Mouse (Mus musculus) 3T3-L1 (cell line): Measurements from ENCODE around the gene Thrap3.
"Not testable (repeated sequence)": the region's sequence is repeated elsewhere in the genome, so short reads cannot be mapped to it uniquely, and the experiment has no call there.

Experiments used
- DNase-seq: peaks from one replicate; pipeline ENCODE4 v3.0.0-alpha.2; 2015; ENCODE audit warnings: low read depth, low spot score

Thrap3 gene

DNA sequence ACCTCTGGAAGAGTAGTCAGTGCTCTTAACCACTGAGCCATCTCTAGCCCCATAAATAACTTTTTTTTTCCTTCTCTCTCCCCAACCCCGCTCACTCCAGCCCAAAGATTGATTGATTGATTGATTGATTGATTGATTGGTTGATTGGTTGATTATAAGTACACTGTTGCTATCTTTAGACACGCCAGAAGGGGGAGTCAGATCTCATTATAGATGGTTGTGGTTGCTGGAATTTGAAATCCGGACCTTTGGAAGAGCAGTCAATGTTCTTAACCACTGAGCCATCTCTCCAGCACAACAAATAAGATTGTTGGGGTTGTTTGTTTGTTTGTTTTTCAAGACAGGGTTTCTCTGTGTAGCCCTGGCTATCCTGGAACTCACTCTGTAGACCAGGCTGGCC lies 17.0 kb upstream of the Thrap3 start:
- not testable (repeated sequence) for DNase-seq

DNA sequence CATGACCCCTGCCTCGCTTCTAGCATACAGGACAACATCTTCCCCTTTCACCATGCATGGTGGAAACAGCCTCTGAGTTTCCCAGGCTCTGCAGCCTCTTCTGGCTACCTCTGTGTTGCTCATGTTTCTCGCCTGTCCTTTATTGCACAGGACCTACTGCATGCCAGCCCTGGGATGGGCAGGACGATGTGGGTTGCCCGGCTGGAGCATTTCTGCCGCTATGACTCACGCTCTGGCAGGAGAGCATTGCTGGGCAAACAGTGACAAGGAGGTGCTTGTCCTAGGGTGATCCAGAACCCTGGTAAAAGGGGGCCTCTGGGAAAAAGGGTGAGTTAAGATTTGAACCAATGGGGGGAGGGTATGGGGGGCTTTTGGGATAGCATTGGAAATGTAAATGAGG lies 15.2 kb upstream of the Thrap3 start:
- DNase-seq = peak; percentile 75

DNA sequence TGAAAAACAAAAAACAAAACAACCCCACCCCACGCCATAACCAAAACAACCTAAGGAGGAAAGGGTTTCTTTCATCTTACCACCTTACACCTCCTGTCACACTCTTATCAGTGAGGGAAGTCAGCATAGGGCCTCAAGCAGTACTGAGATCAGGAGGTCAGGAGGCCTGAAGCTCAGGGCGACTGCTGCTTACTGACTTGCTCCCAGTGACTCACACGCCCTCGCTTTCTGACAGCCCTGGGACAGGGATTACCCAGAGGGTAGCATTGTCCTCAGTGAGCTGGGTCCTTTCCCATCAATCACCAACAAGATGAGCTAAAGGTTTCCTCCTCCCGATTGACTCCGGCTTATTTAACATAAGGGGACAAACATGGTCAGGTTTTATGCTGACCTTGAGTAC lies 4.5 kb upstream of the Thrap3 start:
- DNase-seq = no peak

DNA sequence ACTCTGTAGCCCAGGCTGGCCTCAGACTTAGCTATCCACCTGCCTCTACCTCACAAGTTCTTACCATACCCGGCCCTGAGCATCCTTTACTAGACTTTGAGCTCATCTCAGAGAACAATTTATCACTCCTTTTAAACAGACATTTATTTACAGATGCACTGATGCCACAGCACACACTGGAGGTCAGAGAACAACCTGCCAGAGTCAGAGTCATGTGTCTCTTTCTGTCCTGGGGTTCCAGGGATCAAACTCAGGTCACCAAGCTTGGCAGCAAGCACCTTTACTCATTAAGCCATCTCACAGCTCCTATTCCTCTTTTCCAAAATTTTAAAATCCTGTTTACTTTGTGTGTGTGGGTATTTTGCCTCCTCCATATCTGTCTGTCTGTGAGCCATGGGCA lies 2.8 kb upstream of the Thrap3 start:
- no peak for DNase-seq

DNA sequence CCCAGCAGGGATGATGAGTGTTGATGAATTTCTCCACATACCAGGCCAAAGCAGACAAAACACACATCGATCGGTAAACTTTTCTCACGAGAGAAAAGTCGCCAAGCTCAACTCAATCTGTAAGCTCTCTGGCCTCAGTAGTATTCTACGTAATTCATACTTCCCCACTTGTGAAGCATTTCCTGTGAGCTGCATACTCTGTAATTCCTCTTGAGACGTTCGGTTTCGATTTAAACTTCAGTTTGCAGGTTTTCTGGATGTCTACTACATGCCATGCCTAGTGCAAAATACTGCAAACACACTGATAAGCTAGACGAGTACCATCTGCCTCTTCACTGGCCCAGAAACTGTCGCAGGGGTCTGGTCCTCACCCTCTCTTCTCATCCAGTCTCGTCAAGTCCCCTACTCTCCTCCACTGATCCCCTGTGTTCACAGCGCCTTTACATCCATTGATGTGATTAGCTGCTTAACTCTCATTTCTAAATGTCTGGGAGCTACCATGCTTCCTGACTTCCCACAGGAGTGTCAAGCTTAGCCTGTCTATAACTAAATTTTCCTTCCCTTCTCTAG lies 2.2 kb upstream of the Thrap3 start:
- no peak for DNase-seq

DNA sequence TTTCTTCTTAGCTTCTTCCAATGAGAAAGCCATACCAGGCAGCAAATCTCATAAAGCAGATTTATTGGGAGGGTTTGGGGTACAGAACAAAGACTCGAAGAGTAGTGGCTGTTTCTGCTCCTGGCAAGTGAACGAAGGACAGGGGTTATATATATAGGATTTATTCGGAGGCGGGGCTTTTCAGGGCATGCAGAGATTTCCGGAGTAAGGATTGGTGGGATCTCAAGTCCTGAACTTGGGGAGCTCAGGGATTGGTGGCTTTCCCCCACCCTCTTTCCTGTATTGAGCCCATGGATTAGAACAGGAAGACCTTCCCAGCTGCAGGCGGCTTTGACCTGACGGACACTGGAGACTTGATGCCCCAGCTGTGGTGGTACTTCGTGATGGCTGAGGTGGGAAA lies 1.5 kb upstream of the Thrap3 start:
- DNase-seq = no peak

DNA sequence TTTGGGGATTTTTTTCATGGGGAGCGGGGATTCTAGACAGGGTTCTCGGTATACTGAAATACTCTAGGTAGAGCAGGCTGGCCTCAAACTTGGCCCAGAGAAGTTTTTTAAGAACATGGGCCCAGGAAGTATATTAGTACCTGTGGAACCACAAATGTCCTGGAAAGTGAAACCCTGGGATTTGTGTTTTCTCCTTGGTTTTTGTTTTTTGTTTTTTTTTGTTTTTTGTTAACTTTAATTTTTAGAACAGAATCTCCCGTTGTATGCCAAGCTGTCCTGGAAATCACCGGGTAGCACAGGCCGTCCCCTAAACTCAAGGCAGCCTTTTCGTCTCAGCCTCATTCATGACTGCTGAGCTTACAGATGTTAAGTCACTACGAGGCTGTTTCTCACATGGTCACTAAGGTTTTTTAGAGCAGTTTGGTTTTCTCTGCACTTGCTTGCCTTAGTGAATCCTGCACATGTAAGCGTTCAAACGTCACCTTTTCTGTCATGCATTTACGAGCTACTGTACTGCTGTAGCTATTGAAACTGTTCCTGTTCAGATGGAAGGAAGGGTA lies 856 bp upstream of the Thrap3 start:
- DNase-seq = no peak

DNA sequence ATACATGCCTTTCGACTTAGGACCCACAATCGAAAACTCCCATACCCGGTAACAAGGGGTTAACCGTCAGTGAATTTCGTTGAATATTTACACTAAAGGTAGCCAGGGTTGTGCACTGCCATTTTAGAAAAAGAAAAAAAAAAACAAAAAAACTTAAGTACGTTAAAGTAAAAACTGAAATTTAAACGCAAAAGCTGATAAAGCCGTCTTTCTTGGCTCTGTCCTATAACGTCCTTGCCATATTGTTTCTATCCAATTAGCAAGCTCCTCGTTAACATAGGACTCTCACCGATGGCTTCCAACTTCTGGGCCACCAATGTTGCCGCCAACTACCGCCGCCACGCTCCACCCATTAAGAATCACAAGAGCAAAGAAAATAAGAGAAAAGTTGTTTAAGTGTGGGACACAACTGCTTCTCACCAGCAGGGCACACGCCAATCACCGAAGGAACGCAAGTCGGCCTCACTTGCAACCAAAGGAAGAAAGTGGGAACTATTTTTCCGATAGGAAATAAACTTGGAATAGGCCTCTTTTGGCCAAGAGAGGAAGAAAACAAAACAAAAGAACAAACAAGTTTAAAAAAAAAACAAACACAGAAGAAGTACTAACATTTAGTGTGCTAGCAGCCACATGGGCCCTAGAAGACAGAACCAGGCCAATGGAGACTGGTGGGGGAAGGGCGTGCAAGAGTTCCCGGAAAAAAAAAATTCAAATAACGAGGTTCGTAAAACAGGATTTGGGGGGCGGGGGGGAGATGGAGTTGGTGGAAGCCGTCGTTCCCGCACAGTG lies 852 bp downstream of the Thrap3 start:
- peak; percentile 81 for DNase-seq

DNA sequence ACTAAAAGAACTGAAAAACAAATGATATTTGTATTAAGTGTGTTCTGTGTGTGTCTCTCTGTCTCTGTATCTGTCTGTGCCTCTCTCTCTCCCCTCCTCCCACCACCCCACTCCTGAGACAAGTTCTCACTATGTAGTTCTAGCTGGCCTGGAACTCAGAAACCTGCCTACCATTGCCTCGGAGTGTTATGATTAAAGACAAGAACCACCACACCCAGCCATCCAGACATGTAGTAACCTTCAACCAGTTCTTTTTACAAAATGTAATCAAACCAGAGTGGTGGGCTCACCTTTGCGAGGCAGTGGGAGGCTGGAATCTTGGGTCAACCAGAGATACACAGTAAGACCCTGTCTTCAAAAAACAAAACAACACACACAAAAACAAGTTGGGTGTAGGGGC lies 1.9 kb downstream of the Thrap3 start:
- DNase-seq = no peak

DNA sequence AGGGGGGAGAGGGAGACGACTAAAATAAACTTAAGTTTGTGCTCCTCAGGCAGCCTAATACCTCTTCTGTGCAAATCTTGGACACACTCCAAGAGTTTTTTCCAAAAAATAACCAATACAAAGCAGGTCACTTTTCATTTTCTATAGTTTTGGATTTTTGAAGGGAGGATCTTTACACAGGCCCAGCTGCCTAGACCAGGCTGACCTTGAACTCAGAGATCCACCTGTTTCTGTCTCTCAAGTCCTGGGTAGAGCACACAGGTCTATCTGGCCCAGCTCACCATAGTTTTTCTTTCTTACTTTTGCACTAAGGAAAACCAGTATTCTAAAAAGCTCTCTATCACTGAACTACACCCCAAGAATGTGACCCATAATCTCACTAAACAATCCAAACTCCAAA lies 2.5 kb downstream of the Thrap3 start:
- no peak for DNase-seq

DNA sequence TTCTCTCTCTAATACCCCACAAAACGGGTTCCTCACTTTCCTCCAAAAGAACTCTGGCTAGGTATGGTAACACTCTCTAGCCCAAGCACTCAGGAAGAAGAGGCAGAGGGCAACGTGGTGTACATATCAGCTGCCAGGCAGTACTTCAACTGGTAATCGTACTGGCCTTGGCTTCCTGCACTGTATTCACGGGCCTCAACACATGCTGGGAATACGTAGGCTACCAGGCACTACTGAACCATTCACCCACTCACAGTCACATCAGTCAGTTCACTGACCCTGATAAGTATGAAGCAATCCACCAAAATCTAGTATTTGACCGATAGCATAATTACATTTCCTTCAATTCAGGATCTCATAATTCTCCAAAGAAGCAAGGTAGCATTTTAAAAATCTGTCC lies 3.0 kb downstream of the Thrap3 start:
- DNase-seq = no peak

DNA sequence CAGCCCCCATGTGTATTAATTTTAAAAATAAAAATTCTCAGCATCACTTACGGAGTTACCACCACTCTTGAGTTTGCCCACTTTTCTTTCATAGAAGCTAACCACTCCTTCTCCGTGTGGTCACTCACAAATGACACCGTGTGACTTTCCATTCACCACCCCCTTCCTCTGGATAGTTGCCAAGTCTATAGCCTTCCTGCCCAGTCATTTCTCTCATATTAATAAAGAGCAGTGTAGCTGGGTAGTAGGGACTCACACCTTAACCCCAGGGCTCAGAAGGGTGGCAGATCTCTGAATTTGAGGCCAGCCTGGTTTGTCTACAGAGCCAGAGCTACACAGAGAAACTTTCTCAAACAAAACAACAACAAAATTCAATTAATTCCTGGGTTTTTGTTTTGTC lies 5.1 kb downstream of the Thrap3 start:
- peak; percentile 34 for DNase-seq

DNA sequence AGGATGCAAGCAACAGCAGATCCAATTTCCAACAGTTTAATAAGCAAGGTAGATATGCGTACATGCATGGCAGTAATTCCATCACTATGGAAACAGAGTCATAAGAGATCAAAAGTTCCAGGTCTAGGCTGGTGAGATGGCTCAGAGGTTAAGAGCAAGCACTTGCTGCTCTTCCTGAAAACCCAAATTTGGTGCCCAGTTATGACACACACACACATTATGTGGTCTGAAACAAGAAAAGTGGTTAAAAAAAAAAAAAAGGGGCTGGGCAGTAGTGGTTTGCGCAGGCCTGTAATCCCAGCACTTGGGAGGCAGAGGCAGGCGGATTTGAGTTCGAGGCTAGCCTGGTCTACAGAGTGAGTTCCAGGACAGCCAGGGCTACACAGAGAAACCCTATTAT lies 7.6 kb downstream of the Thrap3 start:
- DNase-seq = no peak

DNA sequence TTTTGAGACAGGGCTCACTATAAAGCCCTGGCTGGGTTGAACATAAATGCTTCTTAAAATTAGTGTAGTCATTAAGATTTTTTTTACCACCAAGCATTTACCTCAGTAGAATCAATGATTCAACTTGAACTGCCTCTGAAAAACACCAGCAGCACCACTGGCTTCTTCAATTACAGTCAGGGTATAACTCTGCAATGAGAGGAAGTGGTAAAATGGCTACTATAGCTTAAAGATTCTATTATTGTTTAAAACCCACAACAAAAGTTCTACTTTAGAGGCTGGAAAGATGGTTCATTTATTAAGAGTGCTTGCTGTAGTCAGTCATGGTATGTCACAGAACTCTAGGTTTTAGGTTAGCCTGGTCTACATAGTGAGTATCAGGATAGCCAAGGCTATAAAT lies 8.3 kb downstream of the Thrap3 start:
- DNase-seq = no peak

DNA sequence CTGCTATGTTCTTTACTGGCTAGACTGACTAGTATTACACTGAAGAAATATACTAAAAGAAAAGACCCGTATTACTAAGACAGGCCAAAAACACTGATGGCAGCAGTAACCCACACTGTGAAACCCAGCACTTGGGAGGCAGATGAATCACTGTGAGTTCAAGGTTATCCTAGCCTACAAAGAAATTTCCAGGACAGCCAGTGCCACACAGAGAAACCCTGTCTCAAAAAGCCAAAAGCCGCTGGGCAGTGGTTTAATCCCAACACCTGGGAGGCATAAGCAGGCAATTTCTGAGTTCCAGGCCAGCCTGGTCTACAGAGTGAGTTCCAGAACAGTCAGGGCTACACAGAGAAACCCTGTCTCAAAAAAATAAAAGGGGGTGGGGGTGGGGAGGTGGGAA lies 11.9 kb downstream of the Thrap3 start:
- no peak for DNase-seq

DNA sequence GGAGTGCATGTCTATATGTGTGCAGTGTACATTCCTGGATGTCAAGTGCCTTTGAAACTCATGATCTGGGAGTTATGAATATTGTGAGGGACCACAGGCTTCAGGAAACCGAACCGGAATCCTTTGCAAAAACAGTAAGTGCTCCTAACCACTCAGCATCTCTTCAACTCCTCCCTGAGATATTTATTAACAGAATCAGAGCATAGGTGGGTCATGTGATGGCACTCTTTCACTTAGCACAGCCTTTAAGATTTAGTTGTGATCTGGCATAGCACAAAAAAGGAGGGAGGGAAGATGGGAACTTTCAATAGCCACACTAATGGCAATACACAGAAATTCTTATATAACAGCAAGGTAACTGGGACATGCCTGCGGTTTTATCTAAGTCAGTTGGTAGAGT lies 15.5 kb downstream of the Thrap3 start:
- no peak for DNase-seq

DNA sequence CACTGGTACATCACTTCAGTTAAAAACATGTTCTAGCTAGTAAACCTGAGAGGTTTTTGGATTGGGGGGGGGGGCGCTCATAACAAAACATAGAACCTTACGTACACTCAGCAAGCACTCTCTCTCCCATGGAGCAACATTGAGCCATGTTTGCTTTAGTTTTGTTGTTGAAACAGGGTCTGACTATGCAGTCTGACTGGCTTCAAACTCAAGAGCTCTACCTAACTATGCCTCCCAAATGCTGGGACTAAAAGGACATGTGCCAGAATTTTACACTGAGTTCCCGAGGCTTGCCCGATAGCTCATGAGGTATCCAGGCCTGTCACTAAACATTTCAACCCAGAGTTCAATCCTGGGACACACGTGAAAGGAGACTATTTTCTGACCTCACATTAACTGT lies 19.5 kb downstream of the Thrap3 start:
- DNase-seq = no peak

DNA sequence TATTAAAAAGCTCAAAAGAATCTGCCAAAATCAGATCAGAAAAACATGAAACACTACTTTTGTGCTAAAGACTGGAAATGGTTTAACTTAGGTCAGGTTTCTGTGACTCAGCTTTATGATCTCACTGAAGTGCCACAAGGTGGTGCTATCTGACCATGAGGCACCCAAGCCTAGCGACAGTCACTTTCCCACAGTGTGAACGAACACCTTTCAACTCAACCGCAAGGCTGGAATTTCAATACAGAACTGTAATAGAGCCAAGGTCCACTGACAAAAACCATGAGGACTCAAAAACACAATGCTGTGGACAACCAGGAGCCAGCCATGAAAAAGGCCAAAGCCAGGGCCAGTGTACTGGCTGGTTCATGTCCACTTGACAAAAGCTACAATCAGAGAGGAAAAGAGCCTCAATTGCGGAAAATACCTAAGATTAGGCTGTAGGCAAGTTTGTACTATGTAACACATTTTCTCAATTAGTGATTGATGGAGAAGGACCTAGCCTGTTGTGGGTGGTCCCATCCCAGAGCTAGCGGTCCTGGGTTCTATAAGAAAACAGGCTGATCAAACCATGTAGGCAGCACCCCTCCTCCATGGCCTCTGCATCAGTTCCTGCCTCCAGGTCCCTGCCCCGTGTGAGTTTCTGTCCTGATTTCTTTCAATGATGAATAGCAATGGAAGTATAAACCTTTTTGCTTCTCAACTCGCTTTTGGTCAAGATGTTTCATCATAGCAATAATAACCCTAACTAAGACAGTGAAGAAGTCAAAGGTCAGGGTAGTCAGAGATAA lies 21.2 kb downstream of the Thrap3 start:
- DNase-seq = peak; percentile 77

DNA sequence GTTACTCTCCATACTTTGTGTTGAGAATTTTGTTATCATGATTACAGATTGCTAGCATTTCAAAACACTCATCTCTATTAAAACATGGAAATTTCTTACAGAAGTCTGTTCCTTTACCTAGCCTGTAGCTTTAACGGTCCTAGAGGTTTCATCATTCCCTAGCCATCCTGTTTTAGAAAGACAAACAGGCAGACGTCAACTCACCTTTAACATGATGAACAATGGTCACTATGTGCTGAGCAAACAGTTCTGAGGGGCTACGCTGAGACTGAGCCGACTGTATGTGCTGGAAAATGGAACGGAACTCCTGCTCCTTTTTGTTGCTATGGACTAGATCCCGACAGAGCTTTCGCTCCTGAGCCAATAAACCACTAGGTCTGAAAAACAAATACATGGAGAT lies 26.6 kb downstream of the Thrap3 start:
- not testable (repeated sequence) for DNase-seq

DNA sequence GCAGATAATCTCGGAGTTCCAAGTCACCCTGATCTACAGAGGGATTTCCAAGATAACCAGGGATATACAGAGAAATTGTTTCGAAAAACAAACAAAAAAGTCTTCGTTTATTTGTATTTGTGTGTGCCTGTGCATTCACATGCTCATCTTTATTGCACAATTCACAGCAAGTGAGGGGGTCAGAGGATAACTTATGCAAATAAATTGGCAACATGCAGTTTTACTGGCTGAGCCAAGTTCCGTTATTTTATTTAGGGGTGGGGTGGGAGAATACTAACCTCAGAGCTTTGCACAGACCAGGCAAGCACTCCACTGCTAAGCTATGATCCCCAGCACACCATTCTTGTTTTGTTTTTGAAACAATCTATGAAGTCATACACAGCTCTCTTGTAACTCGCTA lies 28.8 kb downstream of the Thrap3 start:
- no peak for DNase-seq

DNA sequence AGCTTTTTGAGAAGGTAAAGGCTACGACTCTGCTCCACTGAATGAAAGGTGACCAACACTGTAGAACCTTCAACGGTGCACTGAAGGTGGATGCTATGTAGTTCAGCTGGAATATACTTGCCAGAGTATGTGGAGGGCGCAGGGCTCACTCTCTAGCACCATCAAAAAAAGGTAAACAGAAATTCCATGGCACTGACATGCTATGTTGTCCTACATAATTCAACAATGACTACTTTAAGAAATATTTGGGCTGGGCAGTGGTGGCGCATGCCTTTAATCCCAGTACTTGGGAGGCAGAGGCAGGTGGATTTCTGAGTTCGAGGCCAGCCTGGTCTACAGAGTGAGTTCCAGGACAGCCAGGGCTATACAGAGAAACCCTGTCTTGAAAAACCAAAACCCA lies 31.8 kb downstream of the Thrap3 start:
- DNase-seq = not testable (repeated sequence)

DNA sequence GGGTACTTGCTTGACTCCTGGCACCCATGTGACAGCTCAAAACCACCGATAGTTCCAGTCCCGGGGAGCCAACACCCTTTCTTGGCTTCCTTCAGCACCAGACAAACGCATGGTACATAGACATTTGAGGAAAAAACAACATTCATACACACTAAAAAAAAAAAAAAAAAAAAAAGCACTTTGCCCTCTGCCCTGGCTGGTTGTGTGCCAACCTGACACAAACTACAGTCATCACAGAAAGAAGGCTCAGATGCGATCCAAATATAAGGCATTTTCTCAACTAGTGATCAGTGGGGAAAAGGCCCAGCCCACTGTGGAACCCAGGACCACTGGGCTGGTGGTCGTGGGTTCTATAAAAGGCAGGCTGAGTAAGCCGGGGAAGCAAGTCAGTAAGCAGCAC lies 33.7 kb downstream of the Thrap3 start:
- no peak for DNase-seq

DNA sequence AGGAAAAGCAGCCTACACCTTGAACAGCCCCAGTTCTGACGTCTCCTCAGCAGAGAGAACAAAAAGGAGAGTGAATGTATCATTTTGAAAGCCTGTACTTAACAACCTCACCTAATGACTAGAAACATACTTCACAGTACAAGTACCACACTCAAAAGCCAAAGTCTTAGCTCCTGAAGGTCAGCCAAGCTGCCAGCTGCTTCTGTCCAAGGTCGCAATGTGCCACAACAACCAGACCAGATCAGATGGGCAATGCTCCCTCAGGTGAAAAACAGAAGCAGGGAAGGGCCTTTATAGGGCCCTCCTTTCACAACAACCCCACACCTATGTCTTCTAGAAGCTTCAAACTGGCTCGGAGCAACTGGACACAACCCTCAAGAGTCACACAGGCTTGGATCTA lies 36.5 kb downstream of the Thrap3 start:
- no peak for DNase-seq
